Mouse (Mus musculus) heart, adult 10 weeks (tissue): ENCODE data around the gene Zfp428. TPM values are rescaled to one million over a fixed set of nuclear protein-coding genes. Genes with fewer than 3 reads are reported as not detected.

Experiments
- polyA plus RNA-seq: library from polyadenylated mRNA; stranded (reverse); fragments of 350-450 nt; fragmentation: Illumina TruSeq; extraction: RNeasy Lipid Tissue Mini Kit (QIAGEN cat#74804); gene quantifications from one replicate; pipeline ENCODE4 v1.2.3, GENCODE M21; 2014; ENCODE audit warnings: low read depth, low replicate concordance

The Zfp428 gene
- polyA plus RNA-seq: 12.5 TPM

GRCm38 (mm10) chr7:24506838-24507725 lies at the start of gene Zfp428:
Gene Zfp428, plus strand, starts transcription at chr7:24507006.

GRCm38 (mm10) chr7:24462388-24463319 lies 44.2 kb upstream of the Zfp428 start, which contains the start of gene Plaur:
Gene Plaur, plus strand, starts transcription at chr7:24462484.

GRCm38 (mm10) chr7:24481474-24482207 lies 25.2 kb upstream of the Zfp428 start, which contains the start of gene Cadm4:
Gene Cadm4, plus strand, starts transcription at chr7:24482023.

GRCm38 (mm10) chr7:24512355-24512754 lies 5.5 kb downstream of the Zfp428 start, which contains the start of gene AC161166.1:
Gene AC161166.1, minus strand, starts transcription at chr7:24512455.

GRCm38 (mm10) chr7:24530062-24530931 lies 23.5 kb downstream of the Zfp428 start, which contains the start of gene Irgq:
Gene Irgq, plus strand, starts transcription at chr7:24530689.

GRCm38 (mm10) chr7:24546068-24546614 lies 39.3 kb downstream of the Zfp428 start, which contains the start of the genes Pinlyp and Xrcc1:
Gene Pinlyp, minus strand, starts transcription at chr7:24546118.
Gene Xrcc1, plus strand, starts transcription at chr7:24546289.

Other genes with a start within 250 kb of the Zfp428 start
- 4.3 TPM for gene Zfp93, start 236.6 kb upstream of the Zfp428 start, polyA plus RNA-seq
- 3.4 TPM for gene Zfp61, start 205.8 kb upstream of the Zfp428 start, polyA plus RNA-seq
- gene Zfp94, start 190.3 kb upstream of the Zfp428 start, polyA plus RNA-seq: 3.9 TPM
- not detected for gene Tescl, start 173.1 kb upstream of the Zfp428 start, polyA plus RNA-seq
- gene Lypd5, start 157.8 kb upstream of the Zfp428 start, polyA plus RNA-seq: not detected
- gene Kcnn4, start 136.7 kb upstream of the Zfp428 start, polyA plus RNA-seq: 0.47 TPM
- gene Smg9, start 107.4 kb upstream of the Zfp428 start, polyA plus RNA-seq: 12.3 TPM
- not detected for gene Irgc1, start 54.7 kb upstream of the Zfp428 start, polyA plus RNA-seq
- 4.3 TPM for gene Plaur, start 44.5 kb upstream of the Zfp428 start, polyA plus RNA-seq
- 12.1 TPM for gene Cadm4, start 25.0 kb upstream of the Zfp428 start, polyA plus RNA-seq
- not detected for gene AC161166.1, start 5.4 kb downstream of the Zfp428 start, polyA plus RNA-seq
- 12.9 TPM for gene Irgq, start 23.7 kb downstream of the Zfp428 start, polyA plus RNA-seq
- not detected for gene Pinlyp, start 39.1 kb downstream of the Zfp428 start, polyA plus RNA-seq
- 29.0 TPM for gene Xrcc1, start 39.3 kb downstream of the Zfp428 start, polyA plus RNA-seq
- 32.6 TPM for gene Ethe1, start 80.5 kb downstream of the Zfp428 start, polyA plus RNA-seq
- not detected for gene Zfp575, start 80.6 kb downstream of the Zfp428 start, polyA plus RNA-seq
- not detected for gene Phldb3, start 103.8 kb downstream of the Zfp428 start, polyA plus RNA-seq
- not detected for gene Lypd3, start 129.5 kb downstream of the Zfp428 start, polyA plus RNA-seq
- not detected for gene Tex101, start 169.7 kb downstream of the Zfp428 start, polyA plus RNA-seq
- gene BC049730, start 202.2 kb downstream of the Zfp428 start, polyA plus RNA-seq: not detected
- gene Gm4763, start 219.9 kb downstream of the Zfp428 start, polyA plus RNA-seq: not detected